12 mouse cellular contexts compared by ENCODE assay signal in the genomic region with DNA sequence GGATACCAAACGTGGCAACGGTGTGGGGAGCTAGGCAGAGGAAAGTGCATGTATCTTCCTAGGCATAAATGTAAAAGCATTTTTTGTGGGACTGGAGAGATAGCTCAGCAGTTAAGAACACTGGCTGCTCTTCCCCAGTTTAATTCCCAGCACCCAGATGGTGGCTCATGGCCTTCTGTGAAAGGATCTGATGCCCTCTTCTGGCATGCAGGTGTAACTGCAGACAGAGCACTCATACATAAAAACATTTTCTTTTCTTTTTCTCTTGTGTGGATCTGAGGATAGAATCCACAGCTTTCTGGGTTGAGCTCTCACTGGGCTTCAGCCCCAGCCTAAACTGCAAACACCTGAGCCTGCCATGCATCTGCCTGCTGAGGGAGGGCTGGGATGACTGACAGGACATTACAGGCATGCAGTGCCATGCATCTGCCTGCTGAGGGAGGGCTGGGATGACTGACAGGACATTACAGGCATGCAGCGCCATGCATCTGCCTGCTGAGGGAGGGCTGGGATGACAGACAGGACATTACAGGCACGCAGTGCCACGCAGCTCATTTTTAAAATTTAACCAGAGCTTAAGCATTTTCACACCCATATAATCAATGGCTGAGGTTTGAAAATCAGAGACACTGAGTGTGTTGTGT.
DNase-seq lines count a peak whose midpoint lies in the region; ATAC-seq and TF ChIP-seq lines count a peak whose summit lies in the region.
"Had no signal": no experiment of that assay in that cellular context is flagged by ENCODE, and none has a peak within 500 bp of the region (broad histone marks: within the 10 kb centered on the region; RNA-seq: fewer than 3 reads in every experiment).

No protein-coding gene starts in this region.

- in situ Hi-C loops in CH12.LX (cut with MboI; ENCODE audit: low pct_ligation_motif_present, low pct_unique_long_range_greater_than_20kb, low sequenced_read_pairs): no loop called here

- no peaks in the 10 kb centered on the region; the same call in 1 of the 2 replicates for H3K36me3 ChIP-seq in kidney, adult 2 months (ENCODE audit: control insufficient read depth, insufficient read depth, low read length)
- H3K36me3 ChIP-seq in CH12.LX (replicated peaks in 1 of 2; ENCODE audit: control insufficient read depth in 1 of 2, insufficient read depth in 1 of 2, low read length in 1 of 2): peaks cover 17 to 49% of the 10 kb centered on the region in 2 experiments

- no peak overlapping the region for H3K9ac ChIP-seq in CH12.LX (ENCODE audit: insufficient read depth, low read depth)

- 85% methylated on average over 5 of the region's 5 CpGs for WGBS in kidney, adult 2 months

- TF ChIP-seq CTCF in kidney, adult 2 months (conservative IDR thresholded peaks at IDR 0.05; ENCODE audit: insufficient read depth, insufficient read length, low read depth, low read length): peak; percentile 35; the same call in 1 of the 2 replicates
- TF ChIP-seq CTCF in CH12.LX (conservative IDR thresholded peaks at IDR 0.05 in 1 of 2, IDR thresholded peaks at IDR 0.05 in 1 of 2; ENCODE audit: low read depth in 2 of 2, low read length in 2 of 2): peak; percentile 38 to 47; a peak in 3 of 4 replicates

- H3K27ac ChIP-seq in kidney, adult 2 months (ENCODE audit: insufficient read depth, low read depth, low read length): no peak overlapping the region
- no peak overlapping the region for H3K27ac ChIP-seq in CH12.LX (ENCODE audit: insufficient read depth, low read depth)

- DNase-seq in kidney, adult 2 months: no peak
- DNase-seq in kidney, adult 11 months: no peak
- DNase-seq in 3T3-L1 (ENCODE audit: low read depth, low spot score): peak; percentile 4
- DNase-seq in CH12.LX (ENCODE audit: extremely low read depth): no peak
- no peak for DNase-seq in yolk sac, embryonic 10.5 days (ENCODE audit: low spot score)
- DNase-seq in B cell, adult 2 months: no peak
- DNase-seq: cerebellum, adult 11-12 months; lung, adult 18-20 months; right cerebral cortex, postnatal 14 days; thymus, postnatal 36 days had no signal

- ATAC-seq in erythroblast, adult 5-6 weeks (replicated peaks; ENCODE audit: low FRiP score, poor library complexity, severe bottlenecking): peak; percentile 54; the same call in 1 of the 2 replicates

- dilution Hi-C loops in CH12.LX (cut with MboI; ENCODE audit: extremely low pct_ligation_motif_present, extremely low pct_unique_long_range_greater_than_20kb, low sequenced_read_pairs): no loop called here

- no peak; the same call in 1 of the 2 replicates for TF ChIP-seq RAD21 in CH12.LX (IDR thresholded peaks at IDR 0.05; ENCODE audit: low read depth, low read length)

- H3K79me2 ChIP-seq in CH12.LX (replicated peaks; ENCODE audit: control insufficient read depth, extremely low read depth, insufficient read depth, poor library complexity, severe bottlenecking): no peaks in the 10 kb centered on the region

- H3K4me3 ChIP-seq in kidney, adult 2 months (ENCODE audit: insufficient read depth, low read depth, low read length): no peak overlapping the region
- no peak overlapping the region for H3K4me3 ChIP-seq in CH12.LX (replicated peaks in 1 of 3; ENCODE audit: low read depth in 2 of 3, low read length in 2 of 3, poor library complexity in 1 of 3)
- H3K4me3 ChIP-seq: erythroblast, embryonic 14.5 days had no signal

- H3K27me3 ChIP-seq in kidney, adult 2 months (replicated peaks; ENCODE audit: control insufficient read depth, insufficient read depth, low read length): no peaks in the 10 kb centered on the region
- no peaks in the 10 kb centered on the region for H3K27me3 ChIP-seq in CH12.LX (replicated peaks)

- peaks cover 5% of the 10 kb centered on the region for H3K9me3 ChIP-seq in CH12.LX (replicated peaks; ENCODE audit: low read length)

- H3K4me2 ChIP-seq in CH12.LX (ENCODE audit: insufficient read depth, low read depth, poor library complexity, severe bottlenecking): no peak overlapping the region

- no peak for TF ChIP-seq POLR2A in kidney, adult 2 months (IDR thresholded peaks at IDR 0.05; ENCODE audit: low read depth, low read length)
- TF ChIP-seq POLR2A in CH12.LX (IDR thresholded peaks at IDR 0.05; ENCODE audit: low read depth, low read length): no peak

- no peak for TF ChIP-seq EP300 in CH12.LX (IDR thresholded peaks at IDR 0.05; ENCODE audit: low read length)

- no peaks in the 10 kb centered on the region for H3K4me1 ChIP-seq in kidney, adult 2 months (ENCODE audit: control insufficient read depth, insufficient read depth, low read length)
- peaks cover 0 to 7% of the 10 kb centered on the region in 2 experiments; a peak in 2 of 4 replicates for H3K4me1 ChIP-seq in CH12.LX (ENCODE audit: control insufficient read depth in 1 of 2, insufficient read depth in 2 of 2)

TF ChIP-seq in CH12.LX, 34 proteins besides CTCF, POLR2A, EP300 and RAD21:
- no peak for TF ChIP-seq MAFK (IDR thresholded peaks at IDR 0.05; ENCODE audit: insufficient replicate concordance, low read length)
- no peak for TF ChIP-seq JUND (conservative IDR thresholded peaks at IDR 0.05; ENCODE audit: low read depth, low read length)
- TF ChIP-seq RCOR1 (conservative IDR thresholded peaks at IDR 0.05; ENCODE audit: low read depth, low read length): no peak
- TF ChIP-seq IRF4 (IDR thresholded peaks at IDR 0.05; ENCODE audit: low read depth, low read length): no peak
- TF ChIP-seq ZNF384 (IDR thresholded peaks at IDR 0.05; ENCODE audit: low read depth, low read length): no peak
- no peak for TF ChIP-seq UBTF (IDR thresholded peaks at IDR 0.05; ENCODE audit: low read depth, low read length)
- TF ChIP-seq SIN3A (IDR thresholded peaks at IDR 0.05; ENCODE audit: low read length): no peak
- TF ChIP-seq MEF2A (IDR thresholded peaks at IDR 0.05; ENCODE audit: borderline replicate concordance, low read depth, low read length): no peak
- no peak for TF ChIP-seq MYC (IDR thresholded peaks at IDR 0.05; ENCODE audit: low read depth, low read length)
- TF ChIP-seq TCF12 (IDR thresholded peaks at IDR 0.05; ENCODE audit: low read depth, low read length): no peak
TF ChIP-seq in CH12.LX: peak in this region for 0.
